In the genomic region with DNA sequence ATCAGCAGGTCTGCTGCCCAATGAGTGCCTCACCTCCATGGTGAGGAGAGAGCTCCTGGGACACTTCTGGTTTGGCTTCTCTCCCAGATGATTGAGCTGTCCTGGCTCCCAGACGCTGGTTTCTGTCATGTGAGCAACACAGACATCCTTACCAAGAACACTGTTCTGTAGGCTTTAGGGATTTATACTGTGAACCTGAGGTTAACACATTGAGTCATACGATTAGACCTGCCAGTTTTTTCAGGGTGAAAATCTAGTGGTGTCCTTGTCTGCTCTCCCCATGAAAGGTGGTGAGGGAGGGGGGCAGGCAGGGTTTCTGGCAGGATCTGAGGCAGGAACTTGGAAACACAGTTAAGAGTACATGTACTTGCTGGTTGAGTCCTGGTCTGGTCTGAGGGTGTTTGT, we compare ENCODE assay signal across 9 mouse cellular contexts. TPM values are rescaled to one million over a fixed set of nuclear protein-coding genes. Genes with fewer than 3 reads are reported as not detected.
DNase-seq lines count a peak whose midpoint lies in the region; ATAC-seq and TF ChIP-seq lines count a peak whose summit lies in the region.
"Had no signal": no experiment of that assay in that cellular context is flagged by ENCODE, and none has a peak within 500 bp of the region (broad histone marks: within the 10 kb centered on the region; RNA-seq: fewer than 3 reads in every experiment).

No protein-coding gene starts in this region.

- WGBS in lung, embryonic 14.5 days = 44% methylated on average over 2 of the region's 2 CpGs
- 44% methylated on average over 2 of the region's 2 CpGs for WGBS in embryonic facial prominence, embryonic 15.5 days
- 8% methylated on average over 2 of the region's 2 CpGs for WGBS in heart, postnatal 0 days
- WGBS in stomach, embryonic 15.5 days = 43% methylated on average over 2 of the region's 2 CpGs

- H3K27me3 ChIP-seq in lung, embryonic 14.5 days (ENCODE audit: insufficient read depth, low read length) = no peaks in the 10 kb centered on the region
- no peaks in the 10 kb centered on the region for H3K27me3 ChIP-seq in embryonic facial prominence, embryonic 15.5 days
- no peaks in the 10 kb centered on the region for H3K27me3 ChIP-seq in heart, postnatal 0 days (ENCODE audit: control insufficient read depth, insufficient read depth, low read length)
- no peaks in the 10 kb centered on the region for H3K27me3 ChIP-seq in stomach, embryonic 15.5 days (replicated peaks)
- H3K27me3 ChIP-seq: forebrain, embryonic 12.5 days; neural tube, embryonic 15.5 days had no signal

- no peak for DNase-seq in lung, embryonic 14.5 days
- no peak for DNase-seq in lung, postnatal 14 days
- peak; percentile 89 for DNase-seq in heart, postnatal 0 days (ENCODE audit: low spot score)
- no peak for DNase-seq in layer of hippocampus, postnatal 14 days (ENCODE audit: low spot score in 2 of 2)
- DNase-seq in right cerebral cortex, postnatal 10 days (ENCODE audit: low spot score in 2 of 2) = no peak

- H3K4me1 ChIP-seq in lung, embryonic 14.5 days (ENCODE audit: insufficient read depth) = peaks cover 22% of the 10 kb centered on the region
- H3K4me1 ChIP-seq in embryonic facial prominence, embryonic 15.5 days = peaks cover 53% of the 10 kb centered on the region
- H3K4me1 ChIP-seq in heart, postnatal 0 days (ENCODE audit: control insufficient read depth, insufficient read depth) = peaks cover 88% of the 10 kb centered on the region
- peaks cover 27% of the 10 kb centered on the region for H3K4me1 ChIP-seq in stomach, embryonic 15.5 days

- H3K9me3 ChIP-seq in lung, embryonic 14.5 days (ENCODE audit: low read depth, low read length) = no peaks in the 10 kb centered on the region
- no peaks in the 10 kb centered on the region for H3K9me3 ChIP-seq in embryonic facial prominence, embryonic 15.5 days (replicated peaks)
- H3K9me3 ChIP-seq in heart, postnatal 0 days (replicated peaks; ENCODE audit: control insufficient read depth, low read length) = no peaks in the 10 kb centered on the region
- no peaks in the 10 kb centered on the region for H3K9me3 ChIP-seq in stomach, embryonic 15.5 days
- H3K9me3 ChIP-seq: forebrain, embryonic 12.5 days; neural tube, embryonic 15.5 days had no signal

- no peak overlapping the region for H3K4me3 ChIP-seq in lung, embryonic 14.5 days (ENCODE audit: low read depth, low read length)
- no peak overlapping the region for H3K4me3 ChIP-seq in embryonic facial prominence, embryonic 15.5 days (replicated peaks)
- H3K4me3 ChIP-seq in heart, postnatal 0 days (ENCODE audit: low read depth, low read length) = no peak overlapping the region
- no peak overlapping the region for H3K4me3 ChIP-seq in stomach, embryonic 15.5 days (replicated peaks)
- H3K4me3 ChIP-seq: forebrain, embryonic 12.5 days; neural tube, embryonic 15.5 days had no signal

- no peak overlapping the region for H3K9ac ChIP-seq in lung, embryonic 14.5 days
- no peak overlapping the region for H3K9ac ChIP-seq in embryonic facial prominence, embryonic 15.5 days
- no peak overlapping the region for H3K9ac ChIP-seq in heart, postnatal 0 days (replicated peaks; ENCODE audit: low read depth, low read length)
- no peak overlapping the region for H3K9ac ChIP-seq in stomach, embryonic 15.5 days
- H3K9ac ChIP-seq: forebrain, embryonic 12.5 days; neural tube, embryonic 15.5 days had no signal

- peak; percentile 92 for TF ChIP-seq EP300 in heart, postnatal 0 days (IDR thresholded peaks at IDR 0.05; ENCODE audit: low read depth)

- no peak for TF ChIP-seq CTCF in lung, embryonic 14.5 days (IDR thresholded peaks at IDR 0.05; ENCODE audit: low read depth)
- no peak for TF ChIP-seq CTCF in heart, postnatal 0 days (IDR thresholded peaks at IDR 0.05; ENCODE audit: low read depth)

- no peaks in the 10 kb centered on the region for H3K36me3 ChIP-seq in lung, embryonic 14.5 days (ENCODE audit: insufficient read depth)
- H3K36me3 ChIP-seq in embryonic facial prominence, embryonic 15.5 days = no peaks in the 10 kb centered on the region
- no peaks in the 10 kb centered on the region for H3K36me3 ChIP-seq in heart, postnatal 0 days (replicated peaks; ENCODE audit: control insufficient read depth, insufficient read depth, low read length)
- no peaks in the 10 kb centered on the region for H3K36me3 ChIP-seq in stomach, embryonic 15.5 days
- H3K36me3 ChIP-seq: forebrain, embryonic 12.5 days; neural tube, embryonic 15.5 days had no signal

- H3K4me2 ChIP-seq in lung, embryonic 14.5 days = no peak overlapping the region
- H3K4me2 ChIP-seq in embryonic facial prominence, embryonic 15.5 days (replicated peaks) = no peak overlapping the region
- H3K4me2 ChIP-seq in heart, postnatal 0 days (ENCODE audit: low read depth, low read length) = peak overlapping the region; percentile 42; the same call in 1 of the 2 replicates
- H3K4me2 ChIP-seq in stomach, embryonic 15.5 days = no peak overlapping the region
- H3K4me2 ChIP-seq: forebrain, embryonic 12.5 days; neural tube, embryonic 15.5 days had no signal

- H3K27ac ChIP-seq in lung, embryonic 14.5 days (ENCODE audit: low read depth) = peak overlapping the region; percentile 56; the same call in 1 of the 2 replicates
- H3K27ac ChIP-seq in embryonic facial prominence, embryonic 15.5 days (replicated peaks) = peak overlapping the region; percentile 36; the same call in 1 of the 2 replicates
- peak overlapping the region; percentile 94 for H3K27ac ChIP-seq in heart, postnatal 0 days (ENCODE audit: low read depth)
- peak overlapping the region; percentile 42; the same call in 1 of the 2 replicates for H3K27ac ChIP-seq in stomach, embryonic 15.5 days
- H3K27ac ChIP-seq: forebrain, embryonic 12.5 days; neural tube, embryonic 15.5 days had no signal

- ATAC-seq in lung, embryonic 14.5 days (ENCODE audit: insufficient read depth) = peak; percentile 44; the same call in 1 of the 2 replicates
- no peak for ATAC-seq in embryonic facial prominence, embryonic 15.5 days (ENCODE audit: insufficient number of reproducible peaks, low FRiP score, low TSS enrichment, low read depth)
- peak; percentile 85 for ATAC-seq in heart, postnatal 0 days (ENCODE audit: insufficient read depth, low read depth)
- ATAC-seq in stomach, embryonic 15.5 days (ENCODE audit: insufficient read depth, low FRiP score, low read depth) = peak; percentile 56; the same call in 1 of the 2 replicates

RNA-seq across cellular contexts. Expression of a gene that starts 54.3 kb away (rescaled TPM):
- polyA plus RNA-seq in lung, embryonic 14.5 days (2014; fragmentation: Nextera tagmentation; extraction: Ambion mirVana) = 15.3 and 17.5 TPM in 2 replicates
- 11.7 TPM in 2 replicates for polyA plus RNA-seq in embryonic facial prominence, embryonic 15.5 days (2015; fragmentation: Nextera tagmentation; extraction: Ambion mirVana)
- total RNA-seq in heart, postnatal 0 days (2014; rRNA removed; ENCODE audit: low replicate concordance) = 33.8 and 44.5 TPM in 2 replicates
- polyA plus RNA-seq in heart, postnatal 0 days (2015; fragmentation: Nextera tagmentation; extraction: Ambion mirVana) = 12.3 and 12.8 TPM in 2 replicates
- 9.8 and 10.0 TPM in 2 replicates for polyA plus RNA-seq in stomach, embryonic 15.5 days (2015; fragmentation: Nextera tagmentation; extraction: Ambion mirVana)
- total RNA-seq in layer of hippocampus, postnatal 14 days (2021) = 10 to 100 TPM; 77.3 to 83.6 TPM

Comparison
In these comparisons a context has a peak if more than half of its experiments do, and no peak if none do; other contexts are left out.
1. H3K27ac ChIP-seq: peak in every context shown above with its lines; median percentile 94 in heart, postnatal 0 days; 56 in lung, embryonic 14.5 days; 42 in stomach, embryonic 15.5 days; 36 in embryonic facial prominence, embryonic 15.5 days.